Mouse (Mus musculus): ENCODE measurements around the gene Tprgl.

DNA sequence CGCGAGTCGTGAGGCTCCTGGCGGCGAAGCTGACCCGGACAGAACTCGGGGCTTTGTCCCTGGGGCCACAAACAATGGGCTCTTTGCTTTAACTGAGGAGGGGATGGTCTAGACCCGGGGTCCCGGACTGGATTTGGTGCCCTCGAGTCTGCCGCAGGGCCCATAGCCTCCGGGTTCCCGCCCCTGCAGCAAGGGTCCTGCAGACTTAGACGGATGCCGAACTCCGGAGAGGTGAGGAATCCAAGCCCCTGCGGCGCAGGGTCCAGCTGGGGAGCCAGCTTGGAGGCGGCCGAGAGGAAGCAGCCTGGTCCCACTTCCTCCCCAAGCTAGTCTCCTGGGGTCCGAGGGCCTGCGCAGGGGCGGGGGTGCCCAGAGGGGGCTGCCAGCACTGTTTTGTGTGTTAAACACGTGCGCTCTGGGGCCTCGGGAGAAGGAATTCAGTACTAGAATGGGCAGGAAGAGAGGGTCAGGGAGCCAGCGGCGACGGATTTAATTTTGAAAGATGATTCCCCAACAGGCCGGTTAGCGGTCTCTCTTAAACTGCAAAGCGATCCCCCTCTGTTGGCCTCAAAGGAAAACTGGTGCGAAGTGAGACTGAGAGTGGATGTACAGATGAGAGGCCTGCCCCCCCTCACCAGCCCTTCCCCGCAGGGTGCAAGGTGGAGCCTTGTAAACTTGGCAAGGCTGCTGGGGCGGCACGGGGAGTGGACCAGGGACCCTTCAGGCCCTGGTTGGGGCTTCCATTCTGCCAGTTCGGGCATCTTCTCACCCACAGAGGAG lies 10.9 kb upstream of the Tprgl start:
- no peak for TF ChIP-seq POLR2A (IDR thresholded peaks at IDR 0.05; ENCODE audit: borderline replicate concordance, insufficient read depth, low read length)
- no peak for TF ChIP-seq CTCF (IDR thresholded peaks at IDR 0.05; ENCODE audit: borderline replicate concordance, insufficient read depth, low read depth, low read length)
